Mouse (Mus musculus) liver, adult 2 months (tissue): ENCODE measurements around the gene Olfr1287.

ENCODE experiments used
- CTCF ChIP-seq: fragments of 200-500 bp; IDR thresholded peaks from 2 replicates; pipeline ENCODE4 v1.5.1; 2011; ENCODE audit warnings: low read depth, low read length, control low read depth
- POLR2A ChIP-seq: fragments of 200-500 bp; IDR thresholded peaks from 2 replicates; pipeline ENCODE4 v1.6.1; 2011; ENCODE audit warnings: low read length, control low read depth; ENCODE audit not compliant: insufficient read depth; ENCODE audit errors: extremely low read depth

GRCm38 (mm10) chr2:111448842-111449241 is at the start of gene Olfr1287:
- TF ChIP-seq CTCF (no peak), POLR2A (no peak)
